Mouse (Mus musculus) kidney, embryonic 14.5 days (tissue): Measurements from ENCODE around the gene Atp5l. TPM values are rescaled to one million over a fixed set of nuclear protein-coding genes. Genes with fewer than 3 reads are reported as not detected.

Source experiments
- ATAC-seq: fragments of 200-750 bp; cut with Nextera tagmentation; 2 replicates; pipeline ENCODE4 v1.8.0; 2017; ENCODE audit warnings: moderate number of reproducible peaks, mild to moderate bottlenecking, moderate TSS enrichment, moderate library complexity; ENCODE audit not compliant: low FRiP score, low TSS enrichment
- H3K27ac ChIP-seq: fragments of 300-500 bp; sonication (generic); 2 replicates; pipeline ENCODE4 v1.5.1; 2014; ENCODE audit warnings: low read depth, mild to moderate bottlenecking, low read length, moderate library complexity, mixed read lengths
- H3K27me3 ChIP-seq: fragments of 300-500 bp; sonication (generic); 2 replicates; pipeline ENCODE4 v1.6.1; 2014; ENCODE audit warnings: mild to moderate bottlenecking, low read length; ENCODE audit not compliant: control insufficient read depth, insufficient read depth
- H3K36me3 ChIP-seq: fragments of 300-500 bp; sonication (generic); 2 replicates; pipeline ENCODE4 v1.6.1; 2014; ENCODE audit warnings: low read length, mixed read lengths; ENCODE audit not compliant: control insufficient read depth, insufficient read depth
- H3K4me1 ChIP-seq: fragments of 300-500 bp; sonication (generic); 2 replicates; pipeline ENCODE4 v1.6.1; 2014; ENCODE audit warnings: low read length, mixed read lengths; ENCODE audit not compliant: control insufficient read depth, insufficient read depth
- H3K4me2 ChIP-seq: fragments of 300-500 bp; sonication (generic); replicated peaks from 2 replicates; pipeline ENCODE4 v1.6.1; 2014; ENCODE audit warnings: low read depth, mild to moderate bottlenecking, low read length
- H3K4me3 ChIP-seq: fragments of 300-500 bp; sonication (generic); 2 replicates; pipeline ENCODE4 v1.5.1; 2014; ENCODE audit warnings: mild to moderate bottlenecking, low read length
- H3K9ac ChIP-seq: fragments of 300-500 bp; sonication (generic); 2 replicates; pipeline ENCODE4 v1.6.1; 2014; ENCODE audit warnings: low read depth, mild to moderate bottlenecking, low read length, moderate library complexity
- H3K9me3 ChIP-seq: fragments of 300-500 bp; sonication (generic); 2 replicates; pipeline ENCODE4 v1.6.1; 2016; ENCODE audit warnings: low read length; ENCODE audit not compliant: control insufficient read depth
- WGBS: fragments of 180-500 bp; shearing (Covaris S2); extraction: QIAGEN DNeasy Blood & Tissue Kit; methylation state at CpG from one replicate; pipeline ENCODE4 v1.1.7; 2014; 5-methylcytosine and 5-hydroxymethylcytosine counted together
- polyA plus RNA-seq: library from polyadenylated mRNA; unstranded; fragments of >200 nt; fragmentation: Nextera tagmentation; extraction: Ambion mirVana; gene quantifications from 2 replicates; pipeline ENCODE4 v1.2.1, GENCODE M21; 2014

Gene Atp5l
- polyA plus RNA-seq, 1 experiment from 2014 or later = 674 TPM

DNA sequence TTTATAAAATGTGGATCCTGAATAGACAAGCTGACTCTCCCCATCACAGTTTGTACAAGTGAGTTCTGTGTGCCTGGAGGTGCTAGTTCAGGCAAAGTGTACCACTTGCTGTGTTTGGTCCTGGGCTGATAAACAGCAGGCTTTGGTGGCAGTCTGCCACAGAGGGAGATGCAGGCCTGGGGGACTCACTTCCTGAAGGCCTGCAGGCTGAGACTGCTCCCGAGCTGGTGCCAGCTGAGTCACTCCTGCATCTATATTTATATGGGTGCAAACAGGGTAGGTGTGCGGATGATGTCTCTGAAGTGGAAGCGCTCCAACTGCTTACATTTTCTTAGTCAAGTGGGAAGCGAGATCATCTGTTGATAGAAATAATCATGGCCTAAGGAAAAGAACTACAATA is 14.9 kb downstream of the Atp5l start:
- no peak for ATAC-seq
- WGBS = 83% methylated on average over 4 of the region's 4 CpGs
- no peak overlapping the region for H3K4me3 ChIP-seq

DNA sequence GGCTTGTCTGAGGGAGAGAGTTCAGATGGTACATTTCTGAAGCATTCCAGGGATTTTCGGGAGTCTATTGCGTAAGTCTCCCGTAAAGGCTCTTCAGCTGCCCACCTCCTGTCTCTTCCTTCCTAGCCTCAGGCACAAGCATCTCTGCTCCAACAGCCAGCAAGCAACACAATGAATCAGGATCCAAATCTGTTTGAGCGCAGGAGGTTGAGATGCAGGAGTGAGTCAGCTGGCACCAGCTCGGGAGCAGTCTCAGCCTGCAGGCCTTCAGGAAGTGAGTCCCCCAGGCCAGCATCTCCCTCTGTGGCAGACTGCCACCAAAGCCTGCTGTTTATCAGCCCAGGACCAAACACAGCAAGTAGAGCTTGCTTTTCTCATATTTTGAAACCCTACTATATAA is 15.6 kb downstream of the Atp5l start:
- no peak for ATAC-seq
- WGBS = 75% methylated on average over 5 of the region's 5 CpGs
- H3K9me3 ChIP-seq = no peaks in the 10 kb centered on the region

More for the DNA sequence above, 14.9 kb downstream of the Atp5l start:
- no peak overlapping the region for H3K9ac ChIP-seq
- no peak overlapping the region for H3K4me2 ChIP-seq
- H3K9me3 ChIP-seq = no peaks in the 10 kb centered on the region
- no peaks in the 10 kb centered on the region for H3K27me3 ChIP-seq
- H3K36me3 ChIP-seq = peaks cover 4% of the 10 kb centered on the region; the same call in 1 of the 2 replicates
- no peak overlapping the region for H3K27ac ChIP-seq
- no peaks in the 10 kb centered on the region for H3K4me1 ChIP-seq

DNA sequence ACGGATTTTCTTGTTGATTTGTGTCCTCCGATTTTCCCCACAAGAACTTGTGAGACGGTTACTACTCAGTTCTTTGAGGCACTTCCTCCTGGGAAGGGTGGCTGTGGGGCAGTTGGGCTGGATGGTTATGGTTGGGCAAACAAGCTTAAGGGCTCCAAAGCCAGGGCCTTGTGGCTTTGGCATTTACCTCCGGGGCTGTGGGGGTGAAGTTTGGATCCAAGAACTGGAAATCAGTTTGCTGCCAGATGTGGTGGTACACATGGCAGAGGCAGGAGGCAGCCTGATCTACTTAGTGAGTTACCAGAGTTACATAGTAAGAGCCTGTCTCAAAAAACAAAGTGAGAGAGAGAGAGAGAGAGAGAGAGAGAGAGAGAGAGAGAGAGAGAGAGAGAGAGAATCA is 16.7 kb downstream of the Atp5l start:
- no peak overlapping the region for H3K9ac ChIP-seq
- no peak for ATAC-seq
- no peak overlapping the region for H3K4me3 ChIP-seq
- no peaks in the 10 kb centered on the region for H3K4me1 ChIP-seq
- WGBS = 73% methylated on average over 4 of the region's 4 CpGs
- no peaks in the 10 kb centered on the region for H3K36me3 ChIP-seq
- no peak overlapping the region for H3K27ac ChIP-seq
- H3K9me3 ChIP-seq = no peaks in the 10 kb centered on the region
- no peak overlapping the region for H3K4me2 ChIP-seq
- H3K27me3 ChIP-seq = no peaks in the 10 kb centered on the region

More for the DNA sequence above, 15.6 kb downstream of the Atp5l start:
- H3K4me2 ChIP-seq = no peak overlapping the region
- H3K27me3 ChIP-seq = no peaks in the 10 kb centered on the region
- H3K27ac ChIP-seq = no peak overlapping the region
- H3K4me1 ChIP-seq = no peaks in the 10 kb centered on the region
- no peaks in the 10 kb centered on the region for H3K36me3 ChIP-seq
- H3K9ac ChIP-seq = no peak overlapping the region
- H3K4me3 ChIP-seq = no peak overlapping the region

DNA sequence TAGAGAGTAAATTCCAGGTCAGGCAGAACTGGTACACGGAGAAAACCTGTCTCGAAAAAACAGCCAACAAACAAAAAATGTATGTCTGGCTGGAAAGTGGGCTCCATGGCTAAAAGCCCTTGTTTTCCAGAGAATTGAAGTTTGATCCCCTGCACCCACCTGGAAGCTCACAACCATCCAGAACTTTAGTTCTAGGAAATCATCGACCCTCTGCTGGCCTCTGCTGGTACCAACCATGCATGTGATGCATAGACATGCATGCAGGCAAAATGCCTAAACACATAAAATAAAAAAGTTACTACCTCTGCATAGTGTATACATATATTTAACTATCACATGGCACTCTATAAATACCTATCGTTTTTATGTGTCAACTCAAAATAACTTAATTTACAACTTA is 20.1 kb downstream of the Atp5l start:
- ATAC-seq = no peak
- Histone ChIP-seq H3K9ac (no peak overlapping the region), H3K4me3 (no peak overlapping the region), H3K27me3 (no peaks in the 10 kb centered on the region), H3K36me3 (no peaks in the 10 kb centered on the region), H3K27ac (no peak overlapping the region), H3K4me1 (no peaks in the 10 kb centered on the region), H3K9me3 (no peaks in the 10 kb centered on the region), H3K4me2 (no peak overlapping the region)
- WGBS = 65% methylated on average over 4 of the region's 4 CpGs

DNA sequence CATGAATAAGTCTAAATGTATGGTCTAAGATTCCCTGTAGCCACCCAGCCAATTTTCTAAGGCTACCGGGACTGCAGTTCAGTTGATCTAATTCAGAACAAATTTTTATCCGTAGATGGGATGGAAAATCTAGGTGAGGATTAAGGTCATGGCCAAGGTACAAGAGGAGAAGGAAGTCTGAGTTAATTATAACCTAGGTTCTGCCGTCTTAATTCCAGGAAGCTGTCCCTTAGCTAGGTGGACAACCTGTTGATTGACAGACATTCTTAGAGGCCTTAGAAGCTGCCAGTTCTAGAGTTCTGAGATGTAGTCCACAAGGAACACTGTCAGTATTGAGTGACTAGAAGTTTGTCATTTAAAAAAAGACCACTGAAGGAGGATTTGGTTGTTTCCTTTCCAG is 20.8 kb downstream of the Atp5l start:
- Histone ChIP-seq H3K9ac (no peak overlapping the region), H3K27ac (no peak overlapping the region), H3K36me3 (no peaks in the 10 kb centered on the region), H3K27me3 (no peaks in the 10 kb centered on the region), H3K4me3 (no peak overlapping the region), H3K4me2 (no peak overlapping the region), H3K9me3 (no peaks in the 10 kb centered on the region), H3K4me1 (no peaks in the 10 kb centered on the region)
- WGBS = 68% methylated on average over 3 of the region's 3 CpGs
- no peak for ATAC-seq

DNA sequence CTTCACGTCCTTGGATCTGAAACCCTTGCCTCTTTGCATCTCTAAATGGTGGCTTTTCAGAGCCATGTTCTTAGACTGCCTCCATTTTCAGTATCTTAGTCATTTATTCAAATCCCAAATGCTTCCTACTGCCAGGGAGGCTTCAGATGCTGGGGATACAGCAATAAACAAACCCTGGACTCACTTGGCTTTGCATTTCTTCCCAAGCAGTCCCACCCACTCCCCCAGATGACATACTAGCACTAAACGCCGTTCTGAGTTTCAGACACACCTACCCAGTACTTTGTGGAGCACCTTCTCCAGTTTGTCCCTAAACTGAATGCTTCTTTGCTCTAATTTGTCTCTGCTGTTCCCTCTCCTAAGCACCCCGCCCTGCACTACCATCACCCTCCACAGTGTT is 23.5 kb downstream of the Atp5l start:
- Histone ChIP-seq H3K4me1 (no peaks in the 10 kb centered on the region), H3K4me3 (no peak overlapping the region), H3K36me3 (no peaks in the 10 kb centered on the region), H3K9ac (no peak overlapping the region), H3K9me3 (no peaks in the 10 kb centered on the region), H3K27ac (no peak overlapping the region), H3K27me3 (no peaks in the 10 kb centered on the region), H3K4me2 (no peak overlapping the region)
- 52% methylated on average over 4 of the region's 4 CpGs for WGBS
- ATAC-seq = no peak

DNA sequence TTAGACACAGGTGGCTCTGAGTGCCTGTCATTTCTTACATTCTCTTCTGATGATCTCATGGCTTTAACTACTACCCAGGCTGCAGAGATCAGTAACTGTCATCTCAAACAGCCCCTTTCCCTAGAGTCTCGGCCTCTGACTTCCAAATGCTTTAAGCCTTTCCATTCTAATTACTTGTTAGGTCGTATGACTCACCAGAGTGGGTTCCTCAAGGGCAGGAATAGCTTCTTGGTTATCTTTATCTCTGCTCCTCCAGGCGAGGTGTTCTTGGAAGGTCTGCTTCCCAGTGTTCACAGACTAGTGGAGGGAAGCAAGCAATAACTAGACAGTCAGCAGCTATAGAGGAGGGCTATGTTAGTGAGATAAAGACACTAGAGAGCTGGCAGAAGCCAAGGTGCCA is 27.9 kb downstream of the Atp5l start:
- Histone ChIP-seq H3K36me3 (no peaks in the 10 kb centered on the region), H3K4me2 (no peak overlapping the region), H3K4me3 (no peak overlapping the region), H3K4me1 (no peaks in the 10 kb centered on the region), H3K9ac (no peak overlapping the region), H3K27me3 (no peaks in the 10 kb centered on the region), H3K27ac (no peak overlapping the region), H3K9me3 (no peaks in the 10 kb centered on the region)
- 60% methylated on average over 3 of the region's 3 CpGs for WGBS
- no peak for ATAC-seq

DNA sequence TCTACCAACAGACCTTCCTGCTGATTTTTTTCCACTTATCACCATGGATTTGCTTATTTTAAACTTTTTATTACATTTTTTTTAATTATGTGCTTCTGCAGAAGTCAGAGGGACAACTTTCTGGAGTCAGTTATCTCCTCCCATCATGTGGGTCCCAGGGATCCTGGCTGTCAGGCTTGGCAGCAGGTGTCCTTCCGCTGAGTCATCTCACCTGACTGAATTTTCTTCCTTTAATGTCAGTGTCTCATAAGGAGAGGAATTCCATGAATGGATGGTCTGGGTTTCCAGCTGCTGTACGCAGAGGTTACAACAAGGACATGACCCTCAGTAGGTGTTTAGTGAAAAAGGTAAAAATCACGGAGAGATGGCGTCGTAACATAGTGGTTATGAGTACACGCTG is 29.3 kb downstream of the Atp5l start:
- no peak overlapping the region for H3K27ac ChIP-seq
- no peaks in the 10 kb centered on the region for H3K9me3 ChIP-seq
- H3K4me2 ChIP-seq = no peak overlapping the region
- no peaks in the 10 kb centered on the region for H3K4me1 ChIP-seq
- no peaks in the 10 kb centered on the region for H3K36me3 ChIP-seq
- H3K9ac ChIP-seq = no peak overlapping the region
- ATAC-seq = no peak
- H3K4me3 ChIP-seq = no peak overlapping the region
- H3K27me3 ChIP-seq = no peaks in the 10 kb centered on the region; the same call in 1 of the 2 replicates
- WGBS = 91% methylated on average over 6 of the region's 6 CpGs

DNA sequence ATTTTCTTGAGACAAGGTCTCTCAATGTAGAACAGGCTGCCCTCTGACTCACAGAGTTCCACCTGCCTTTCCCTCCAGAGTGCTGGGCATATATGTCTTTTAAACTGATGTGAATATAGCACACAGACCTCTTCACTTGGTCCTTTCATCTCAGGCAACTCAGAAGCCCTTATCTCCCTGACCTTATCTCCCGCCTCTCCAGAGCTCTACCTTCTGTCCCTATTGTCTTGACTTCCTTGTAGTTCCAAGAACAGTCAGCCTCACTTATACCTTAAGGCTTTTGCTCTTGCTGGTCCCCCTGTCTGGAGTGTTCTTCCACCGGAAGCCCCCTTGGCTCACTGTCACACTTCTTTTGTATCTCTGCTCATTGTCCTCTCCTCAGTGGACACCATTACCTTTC is 30.4 kb downstream of the Atp5l start:
- no peak overlapping the region for H3K27ac ChIP-seq
- H3K36me3 ChIP-seq = no peaks in the 10 kb centered on the region
- 62% methylated on average over 2 of the region's 2 CpGs for WGBS
- no peak for ATAC-seq
- no peaks in the 10 kb centered on the region for H3K9me3 ChIP-seq
- no peak overlapping the region for H3K4me2 ChIP-seq
- H3K9ac ChIP-seq = no peak overlapping the region
- no peaks in the 10 kb centered on the region for H3K4me1 ChIP-seq
- H3K27me3 ChIP-seq = no peaks in the 10 kb centered on the region; the same call in 1 of the 2 replicates
- no peak overlapping the region for H3K4me3 ChIP-seq
